Mouse (Mus musculus): Measurements from ENCODE around the gene Fis1. TPM values are rescaled to one million over a fixed set of nuclear protein-coding genes. Genes with fewer than 3 reads are reported as not detected.

Fis1 gene
- total and polyA plus RNA-seq, 3 experiments, result 150 to 197 (median 176) TPM

DNA sequence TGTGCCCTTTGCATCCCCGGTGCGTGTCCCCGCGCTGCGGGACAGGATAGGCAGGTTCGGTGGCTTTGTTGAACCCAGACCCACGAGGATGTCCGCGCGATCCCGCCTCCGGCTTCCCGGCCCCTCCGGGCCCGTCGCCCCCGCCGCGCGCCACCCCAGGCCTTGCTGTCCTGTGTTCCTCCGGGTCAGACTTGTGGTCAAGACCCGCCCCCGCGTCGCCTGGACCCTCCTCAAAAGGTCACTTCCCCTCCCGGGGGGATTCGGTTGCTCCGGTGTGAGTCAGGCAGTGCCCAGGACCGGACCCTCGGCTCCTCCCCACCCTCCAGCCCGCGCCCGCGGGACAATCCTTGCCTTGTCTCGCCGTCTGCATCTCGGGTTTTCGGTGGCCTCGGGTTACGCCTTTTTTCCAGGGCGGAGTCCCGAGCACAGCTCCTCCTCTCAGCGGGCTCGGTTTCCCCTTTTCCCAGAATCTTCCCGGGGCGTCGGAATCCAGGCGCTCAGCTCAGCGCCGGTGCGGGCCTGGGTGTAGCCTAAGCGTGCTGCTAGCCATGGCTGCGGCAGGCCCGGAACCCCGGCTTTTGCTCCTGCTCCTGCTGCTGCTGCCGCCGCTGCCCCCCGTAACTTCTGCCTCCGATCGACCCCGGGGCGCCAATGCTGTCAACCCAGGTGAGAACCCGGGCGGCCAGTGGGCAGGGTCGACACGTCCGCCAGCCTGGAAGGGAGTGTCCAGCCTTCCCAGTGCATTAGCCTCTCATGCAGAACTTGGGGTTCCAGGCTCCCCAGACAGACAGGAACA, 34.3 kb downstream of the Fis1 start:
- Histone ChIP-seq H3K4me1 (ENCODE audit: control insufficient read depth, insufficient read depth, low read length) (no peaks in the 10 kb centered on the region), H3K9ac (ENCODE audit: low read depth, low read length) (peak overlapping the region; percentile 71), H3K27ac (peak overlapping the region; percentile 97), H3K36me3 (ENCODE audit: control insufficient read depth, insufficient read depth, low read length) (no peaks in the 10 kb centered on the region), H3K4me3 (peak overlapping the region; percentile 69), H3K27me3 (ENCODE audit: control insufficient read depth, insufficient read depth, low read length) (no peaks in the 10 kb centered on the region), H3K79me2 (replicated peaks; ENCODE audit: control insufficient read depth, insufficient read depth, low read length) (no peaks in the 10 kb centered on the region; the same call in 1 of the 2 replicates)
- TF ChIP-seq CTCF (IDR thresholded peaks at IDR 0.05) (no peak), POLR2A (IDR thresholded peaks at IDR 0.05; ENCODE audit: insufficient read depth, low read depth, low read length) (peak; percentile 78), EP300 (IDR thresholded peaks at IDR 0.05; ENCODE audit: insufficient read depth, low read depth, low read length) (no peak)
- peak; percentile 90 for DNase-seq
- intact Hi-C loops (cut with DNase I), result loop anchor here (5.0 to 10.0 kb wide), 2 partner anchors 350 to 797 kb away; partner anchors contain the start of genes Mepce and Zcwpw1
- WGBS, result under 1% methylated on average over 67 of the region's 67 CpGs

DNA sequence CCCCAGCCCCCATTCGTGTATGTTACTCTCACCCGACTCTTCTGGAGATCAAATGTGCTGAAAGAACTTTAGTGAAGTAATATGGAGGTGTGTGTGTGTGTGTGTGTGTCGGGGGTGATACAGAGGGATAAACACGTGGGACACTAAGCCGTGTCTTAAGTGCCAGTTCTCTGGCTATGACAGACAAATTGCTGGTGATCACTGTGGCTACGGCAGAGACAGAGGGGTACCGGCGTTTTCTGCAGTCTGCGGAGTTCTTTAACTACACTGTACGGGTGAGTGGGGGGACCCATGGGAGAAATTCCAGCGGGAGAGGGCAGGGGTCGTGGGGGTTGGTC, 34.8 kb downstream of the Fis1 start, which contains the start of gene Znhit1:
Znhit1 (minus strand) TSS at position 88 of the 338 bp plus-strand sequence.
- WGBS, result 9% methylated on average over 12 of the region's 12 CpGs
- intact Hi-C loops (cut with DNase I), result loop anchor here (5.0 to 10.0 kb wide), 2 partner anchors 349 to 797 kb away; partner anchors contain the start of genes Mepce and Zcwpw1
- Histone ChIP-seq H3K27me3 (ENCODE audit: control insufficient read depth, insufficient read depth, low read length) (no peaks in the 10 kb centered on the region), H3K9ac (ENCODE audit: low read depth, low read length) (peak within 1 kb of the TSS; percentile 71), H3K79me2 (replicated peaks; ENCODE audit: control insufficient read depth, insufficient read depth, low read length) (no peaks in the 10 kb centered on the region; the same call in 1 of the 2 replicates), H3K36me3 (ENCODE audit: control insufficient read depth, insufficient read depth, low read length) (no peaks in the 10 kb centered on the region), H3K4me1 (ENCODE audit: control insufficient read depth, insufficient read depth, low read length) (no peaks in the 10 kb centered on the region), H3K27ac (peak within 1 kb of the TSS; percentile 97), H3K4me3 (peak within 1 kb of the TSS; percentile 69)
- no peak for TF ChIP-seq EP300 (IDR thresholded peaks at IDR 0.05; ENCODE audit: insufficient read depth, low read depth, low read length)
- peak; percentile 17 to 28 for DNase-seq

DNA sequence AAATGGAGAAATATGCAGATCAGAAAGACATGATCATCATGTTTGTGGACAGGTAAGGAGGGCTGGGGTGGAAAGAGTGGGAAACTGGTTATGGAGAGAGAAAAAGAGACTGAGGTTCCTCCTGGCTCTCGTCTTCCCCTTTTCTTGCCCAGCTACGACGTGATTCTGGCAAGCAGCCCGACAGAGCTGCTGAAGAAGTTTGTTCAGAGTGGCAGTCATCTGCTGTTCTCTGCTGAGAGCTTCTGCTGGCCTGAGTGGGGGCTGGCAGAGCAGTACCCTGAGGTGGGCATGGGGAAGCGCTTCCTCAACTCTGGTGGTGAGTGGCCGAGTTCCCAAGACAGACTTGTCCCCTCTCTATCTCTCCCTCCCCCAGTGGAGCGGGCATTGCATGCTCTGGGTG, 35.3 kb downstream of the Fis1 start:
- Histone ChIP-seq H3K79me2 (replicated peaks; ENCODE audit: control insufficient read depth, insufficient read depth, low read length) (no peaks in the 10 kb centered on the region; the same call in 1 of the 2 replicates), H3K27ac (no peak overlapping the region), H3K4me3 (no peak overlapping the region), H3K9ac (ENCODE audit: low read depth, low read length) (no peak overlapping the region), H3K4me1 (ENCODE audit: control insufficient read depth, insufficient read depth, low read length) (no peaks in the 10 kb centered on the region), H3K36me3 (ENCODE audit: control insufficient read depth, insufficient read depth, low read length) (no peaks in the 10 kb centered on the region), H3K27me3 (ENCODE audit: control insufficient read depth, insufficient read depth, low read length) (no peaks in the 10 kb centered on the region)
- 61% methylated on average over 7 of the region's 7 CpGs for WGBS
- TF ChIP-seq CTCF (IDR thresholded peaks at IDR 0.05) (no peak), EP300 (IDR thresholded peaks at IDR 0.05; ENCODE audit: insufficient read depth, low read depth, low read length) (no peak), POLR2A (IDR thresholded peaks at IDR 0.05; ENCODE audit: insufficient read depth, low read depth, low read length) (no peak)
- peak; percentile 48 to 58 for DNase-seq
- intact Hi-C loops (cut with DNase I), result loop anchor here (5.0 to 10.0 kb wide), 2 partner anchors 349 to 796 kb away; partner anchors contain the start of genes Mepce and Zcwpw1

DNA sequence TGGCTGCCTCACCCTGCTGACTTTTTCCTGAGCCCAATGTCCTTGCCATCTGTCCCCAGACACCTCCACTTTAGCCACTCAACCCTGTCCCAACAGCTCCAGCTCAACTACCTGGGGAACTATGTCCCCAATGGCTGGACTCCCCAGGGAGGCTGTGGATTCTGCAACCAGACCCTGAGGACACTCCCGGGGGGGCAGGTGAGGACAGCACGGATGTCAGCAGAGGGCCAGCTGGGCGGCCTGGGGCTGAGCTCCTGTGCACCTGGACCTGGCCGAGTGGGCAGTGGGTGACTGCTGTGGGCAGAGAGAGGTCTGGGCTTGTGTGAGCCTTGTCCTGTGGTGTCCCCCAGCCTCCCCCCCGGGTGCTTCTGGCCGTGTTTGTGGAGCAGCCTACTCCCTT, 36.7 kb downstream of the Fis1 start:
- TF ChIP-seq CTCF (IDR thresholded peaks at IDR 0.05) (no peak), EP300 (IDR thresholded peaks at IDR 0.05; ENCODE audit: insufficient read depth, low read depth, low read length) (no peak), POLR2A (IDR thresholded peaks at IDR 0.05; ENCODE audit: insufficient read depth, low read depth, low read length) (no peak)
- Histone ChIP-seq H3K27me3 (ENCODE audit: control insufficient read depth, insufficient read depth, low read length) (no peaks in the 10 kb centered on the region), H3K4me3 (no peak overlapping the region), H3K27ac (no peak overlapping the region), H3K36me3 (ENCODE audit: control insufficient read depth, insufficient read depth, low read length) (no peaks in the 10 kb centered on the region), H3K4me1 (ENCODE audit: control insufficient read depth, insufficient read depth, low read length) (no peaks in the 10 kb centered on the region), H3K9ac (ENCODE audit: low read depth, low read length) (no peak overlapping the region), H3K79me2 (replicated peaks; ENCODE audit: control insufficient read depth, insufficient read depth, low read length) (no peaks in the 10 kb centered on the region; the same call in 1 of the 2 replicates)
- peak in 1 of 2 experiments; percentile 34 for DNase-seq
- intact Hi-C loops (cut with DNase I), result loop anchor here (5.0 to 10.0 kb wide), 2 partner anchors 348 to 795 kb away; partner anchors contain the start of genes Mepce and Zcwpw1
- 69% methylated on average over 6 of the region's 6 CpGs for WGBS

DNA sequence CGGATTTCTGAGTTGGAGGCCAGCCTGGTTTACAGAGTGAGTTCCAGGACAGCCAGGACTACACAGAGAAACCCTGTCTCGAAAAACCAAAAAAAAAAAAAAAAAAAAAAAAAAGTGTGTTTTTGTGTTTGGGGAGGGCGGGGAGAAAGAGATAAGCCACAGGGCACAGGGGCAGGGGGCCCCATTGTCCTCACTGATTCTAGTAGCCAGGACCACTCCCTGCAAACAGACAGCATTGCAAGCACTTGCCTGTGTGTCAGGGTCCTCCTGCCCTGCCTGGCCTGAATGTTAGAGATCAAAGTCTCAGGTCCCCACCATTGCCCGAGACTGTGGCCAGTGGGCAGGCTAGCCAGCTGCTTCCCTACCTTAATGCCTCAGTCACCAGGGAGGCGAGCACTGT, 46.4 kb downstream of the Fis1 start:
- Histone ChIP-seq H3K27me3 (ENCODE audit: control insufficient read depth, insufficient read depth, low read length) (no peaks in the 10 kb centered on the region), H3K4me1 (ENCODE audit: control insufficient read depth, insufficient read depth, low read length) (no peaks in the 10 kb centered on the region), H3K4me3 (no peak overlapping the region), H3K9ac (ENCODE audit: low read depth, low read length) (no peak overlapping the region), H3K79me2 (replicated peaks; ENCODE audit: control insufficient read depth, insufficient read depth, low read length) (no peaks in the 10 kb centered on the region), H3K27ac (no peak overlapping the region), H3K36me3 (ENCODE audit: control insufficient read depth, insufficient read depth, low read length) (no peaks in the 10 kb centered on the region)
- TF ChIP-seq POLR2A (IDR thresholded peaks at IDR 0.05; ENCODE audit: insufficient read depth, low read depth, low read length) (no peak), CTCF (IDR thresholded peaks at IDR 0.05) (no peak), EP300 (IDR thresholded peaks at IDR 0.05; ENCODE audit: insufficient read depth, low read depth, low read length) (no peak)
- no peak for DNase-seq
- intact Hi-C loops (cut with DNase I), result no loop called here
- WGBS, result 66% methylated on average over 5 of the region's 5 CpGs

DNA sequence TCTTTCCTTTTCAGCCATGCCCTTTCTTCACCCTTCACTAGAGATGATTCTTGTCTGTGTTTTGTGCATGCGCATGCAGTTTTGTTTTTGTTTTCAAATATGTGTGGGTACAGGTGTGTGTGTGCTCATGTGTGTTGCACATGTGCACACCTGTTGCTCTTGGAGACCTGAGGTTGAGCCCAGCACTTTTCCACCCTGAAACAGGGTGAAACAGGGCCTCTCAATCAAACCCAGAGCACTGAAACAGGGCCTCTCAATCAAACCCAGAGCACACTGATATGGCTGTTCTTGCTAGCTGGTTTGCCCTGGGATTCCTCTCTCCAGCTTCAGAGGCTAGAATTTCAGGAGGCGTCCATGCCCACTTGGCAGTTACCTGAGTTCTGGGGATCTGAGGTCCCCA, 47.5 kb downstream of the Fis1 start:
- Histone ChIP-seq H3K27ac (no peak overlapping the region), H3K4me1 (ENCODE audit: control insufficient read depth, insufficient read depth, low read length) (no peaks in the 10 kb centered on the region), H3K4me3 (no peak overlapping the region), H3K27me3 (ENCODE audit: control insufficient read depth, insufficient read depth, low read length) (no peaks in the 10 kb centered on the region), H3K79me2 (replicated peaks; ENCODE audit: control insufficient read depth, insufficient read depth, low read length) (no peaks in the 10 kb centered on the region), H3K36me3 (ENCODE audit: control insufficient read depth, insufficient read depth, low read length) (no peaks in the 10 kb centered on the region), H3K9ac (ENCODE audit: low read depth, low read length) (no peak overlapping the region)
- intact Hi-C loops (cut with DNase I), result no loop called here
- TF ChIP-seq POLR2A (IDR thresholded peaks at IDR 0.05; ENCODE audit: insufficient read depth, low read depth, low read length) (no peak), EP300 (IDR thresholded peaks at IDR 0.05; ENCODE audit: insufficient read depth, low read depth, low read length) (no peak), CTCF (IDR thresholded peaks at IDR 0.05) (no peak)
- DNase-seq, result no peak
- WGBS, result 86% methylated on average over 2 of the region's 2 CpGs
